Mouse (Mus musculus) G1E (cell line): ENCODE data around the gene Btbd11. TPM values are rescaled to one million over a fixed set of nuclear protein-coding genes. Genes with fewer than 3 reads are reported as not detected.

ENCODE experiments used
- ATAC-seq: 2 replicates; pipeline ENCODE4 v1.8.0; 2016; ENCODE audit warnings: mild to moderate bottlenecking; ENCODE audit not compliant: insufficient number of reproducible peaks, poor library complexity, low FRiP score, severe bottlenecking; ENCODE audit errors: extremely low read depth
- DNase-seq: peaks from one replicate; pipeline ENCODE4 v3.0.0; 2012; ENCODE audit warnings: low spot score
- H3K27me3 ChIP-seq: 2 replicates; pipeline ENCODE4 v1.6.1; 2012; ENCODE audit warnings: mild to moderate bottlenecking, low read length, inconsistent platforms; ENCODE audit not compliant: insufficient read depth
- H3K36me3 ChIP-seq: replicated peaks from 2 replicates; pipeline ENCODE3; 2012; ENCODE audit warnings: mild to moderate bottlenecking, inconsistent platforms
- H3K4me1 ChIP-seq: 2 replicates; pipeline ENCODE4 v1.6.1; 2012; ENCODE audit warnings: low read depth, low read length, inconsistent platforms, mixed read lengths; ENCODE audit not compliant: insufficient read depth
- H3K4me3 ChIP-seq: 2 replicates; pipeline ENCODE4 v1.5.1; 2012; ENCODE audit warnings: low read depth, mild to moderate bottlenecking, inconsistent platforms, low read length, moderate library complexity, mixed read lengths
- H3K9me3 ChIP-seq: replicated peaks from 2 replicates; pipeline ENCODE4 v1.6.1; 2012; ENCODE audit warnings: inconsistent platforms
- CTCF ChIP-seq: IDR thresholded peaks from 2 replicates; pipeline ENCODE4 v1.5.1; 2012; ENCODE audit warnings: low read depth, low read length, inconsistent platforms, mixed read lengths
- GATA1 ChIP-seq: IDR thresholded peaks from 2 replicates; pipeline ENCODE4 v1.6.1; 2012; ENCODE audit warnings: borderline replicate concordance, low read length, inconsistent platforms, mixed read lengths
- GATA2 ChIP-seq: IDR thresholded peaks from 2 replicates; pipeline ENCODE4 v1.6.1; 2012; ENCODE audit warnings: low read depth, low read length, inconsistent platforms, borderline replicate concordance
- POLR2AphosphoS5 ChIP-seq: IDR thresholded peaks from 2 replicates; pipeline ENCODE4 v1.6.1; 2012; ENCODE audit warnings: low read depth, low read length, inconsistent platforms; ENCODE audit not compliant: insufficient replicate concordance
- TAL1 ChIP-seq: conservative IDR thresholded peaks from 2 replicates; pipeline ENCODE4 v1.6.1; 2012; ENCODE audit warnings: low read depth, low read length, inconsistent platforms, mixed read lengths
- polyA plus RNA-seq: library from polyadenylated mRNA; stranded (reverse); fragments of >175 nt; gene quantifications from 2 replicates; pipeline ENCODE4 v1.2.3, GENCODE M21; 2012
- total RNA-seq, 2 experiments: library from RNA; stranded (forward) in 1 of 2; stranded (reverse) in 1 of 2; fragments of 200-1000 nt in 1 of 2; fragments of >200 nt in 1 of 2; fragmentation: Nextera tagmentation in 1 of 2; gene quantifications; 2 replicates each; pipeline ENCODE4 v1.2.3; 2014 to 2017

The Btbd11 gene
- total and polyA plus RNA-seq, 3 experiments: 0.16 TPM; not detected in 2

GRCm38 (mm10) chr10:85591986-85592385 lies 205.4 kb downstream of the Btbd11 start:
- H3K36me3 ChIP-seq: no peaks in the 10 kb centered on the region

GRCm38 (mm10) chr10:85596301-85596700 lies 209.7 kb downstream of the Btbd11 start:
- H3K27me3 ChIP-seq: no peaks in the 10 kb centered on the region; the same call in 1 of the 2 replicates
- no peak for TF ChIP-seq POLR2AphosphoS5

More at GRCm38 (mm10) chr10:85591986-85592385, 205.4 kb downstream of the Btbd11 start:
- no peak overlapping the region for H3K4me3 ChIP-seq
- H3K27me3 ChIP-seq: no peaks in the 10 kb centered on the region
- peaks cover 74% of the 10 kb centered on the region for H3K9me3 ChIP-seq
- DNase-seq: no peak
- H3K4me1 ChIP-seq: no peaks in the 10 kb centered on the region
- ATAC-seq: no peak
- no peak for TF ChIP-seq TAL1
- no peak for TF ChIP-seq CTCF
- TF ChIP-seq GATA2: no peak
- TF ChIP-seq GATA1: no peak
- no peak for TF ChIP-seq POLR2AphosphoS5

GRCm38 (mm10) chr10:85598093-85598599 lies 211.5 kb downstream of the Btbd11 start:
- no peaks in the 10 kb centered on the region; the same call in 1 of the 2 replicates for H3K27me3 ChIP-seq
- H3K36me3 ChIP-seq: no peaks in the 10 kb centered on the region
- ATAC-seq (no peak), DNase-seq (no peak)
- no peaks in the 10 kb centered on the region for H3K4me1 ChIP-seq
- H3K4me3 ChIP-seq: no peak overlapping the region; the same call in 1 of the 2 replicates
- H3K9me3 ChIP-seq: peaks cover 68% of the 10 kb centered on the region
- TF ChIP-seq TAL1 (no peak), CTCF (no peak), GATA1 (no peak), GATA2 (no peak), POLR2AphosphoS5 (no peak)

More at GRCm38 (mm10) chr10:85596301-85596700, 209.7 kb downstream of the Btbd11 start:
- H3K4me1 ChIP-seq: no peaks in the 10 kb centered on the region
- no peak for ATAC-seq
- no peak overlapping the region for H3K4me3 ChIP-seq
- H3K36me3 ChIP-seq: no peaks in the 10 kb centered on the region
- H3K9me3 ChIP-seq: peaks cover 73% of the 10 kb centered on the region
- no peak for DNase-seq

- Histone ChIP-seq H3K9me3 (peaks cover 72% of the 10 kb centered on the region), H3K4me3 (no peak overlapping the region; the same call in 1 of the 2 replicates), H3K4me1 (no peaks in the 10 kb centered on the region), H3K36me3 (no peaks in the 10 kb centered on the region), H3K27me3 (no peaks in the 10 kb centered on the region; the same call in 1 of the 2 replicates)
- no peak for ATAC-seq
- DNase-seq: no peak
- TF ChIP-seq GATA2 (no peak), GATA1 (no peak), TAL1 (no peak), CTCF (no peak), POLR2AphosphoS5 (no peak)
Observed at GRCm38 (mm10) chr10:85598603-85599542, 212.3 kb downstream of the Btbd11 start.

GRCm38 (mm10) chr10:85602546-85602945 lies 215.9 kb downstream of the Btbd11 start:
- H3K27me3 ChIP-seq: no peaks in the 10 kb centered on the region; the same call in 1 of the 2 replicates
- no peak for TF ChIP-seq CTCF
- no peak for TF ChIP-seq POLR2AphosphoS5
- TF ChIP-seq GATA1: no peak
- TF ChIP-seq GATA2: no peak
- TF ChIP-seq TAL1: no peak
- peaks cover 77% of the 10 kb centered on the region for H3K9me3 ChIP-seq
- no peaks in the 10 kb centered on the region for H3K4me1 ChIP-seq
- no peaks in the 10 kb centered on the region for H3K36me3 ChIP-seq
- no peak overlapping the region for H3K4me3 ChIP-seq
- no peak for ATAC-seq
- no peak for DNase-seq

- Histone ChIP-seq H3K4me1 (no peaks in the 10 kb centered on the region), H3K36me3 (no peaks in the 10 kb centered on the region), H3K4me3 (no peak overlapping the region), H3K27me3 (no peaks in the 10 kb centered on the region), H3K9me3 (peaks cover 74% of the 10 kb centered on the region)
- ATAC-seq: no peak
- no peak for DNase-seq
- TF ChIP-seq TAL1: no peak
- no peak for TF ChIP-seq GATA1
- TF ChIP-seq CTCF: no peak
Observed at GRCm38 (mm10) chr10:85604556-85604955, 217.9 kb downstream of the Btbd11 start.
